In the genomic region with DNA sequence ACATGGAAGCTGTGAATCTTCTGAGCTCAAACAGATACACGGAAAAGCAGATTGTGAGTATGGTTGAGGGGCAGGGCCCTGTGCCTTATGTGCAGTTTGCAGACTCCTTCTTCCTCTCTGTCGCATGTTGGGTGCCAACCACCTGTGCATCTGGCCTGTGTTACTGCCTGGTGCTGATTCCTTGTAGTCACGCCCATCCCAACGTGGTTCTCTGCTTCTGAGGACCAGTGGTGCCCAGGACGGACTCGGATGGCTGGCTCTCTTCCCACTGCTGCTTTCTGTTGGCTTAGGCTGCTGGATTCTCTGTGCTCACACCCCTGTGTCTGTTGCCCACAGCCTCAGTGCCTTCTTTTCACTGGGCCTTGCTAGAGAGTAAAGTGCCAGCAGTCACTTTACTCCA, we compare ENCODE assay signal across 26 mouse cellular contexts. TPM values are rescaled to one million over a fixed set of nuclear protein-coding genes. Genes with fewer than 3 reads are reported as not detected.
DNase-seq lines count a peak whose midpoint lies in the region; ATAC-seq lines count a peak whose summit lies in the region.
"Had no signal": no experiment of that assay in that cellular context is flagged by ENCODE, and none has a peak within 500 bp of the region (broad histone marks: within the 10 kb centered on the region; RNA-seq: fewer than 3 reads in every experiment).

No protein-coding gene starts in this region.

- DNase-seq in cerebellum, adult 9-10 months, result peak; percentile 40
- no peak for DNase-seq in cerebellum, adult 8-10 months
- no peak for DNase-seq in limb, embryonic 10.5 days (ENCODE audit: low spot score)
- DNase-seq in brain, adult 2 months (ENCODE audit: low read depth, low spot score), result peak; percentile 39
- peak; percentile 26 to 51 for DNase-seq in cerebellum, postnatal 25 days
- no peak for DNase-seq in left cerebral cortex, adult 9 months (ENCODE audit: low spot score in 2 of 2)
- DNase-seq: adrenal gland, postnatal 25 days; heart, postnatal 14 days; kidney, adult 9 months; kidney, postnatal 10 days; layer of hippocampus, postnatal 36 days; liver, postnatal 0 days; lung, postnatal 36 days; spleen, adult 18-20 months; thymus, adult 18-20 months; thymus, postnatal 25 days had no signal

- H3K4me2 ChIP-seq in limb, embryonic 12.5 days, result no peak overlapping the region
- H3K4me2 ChIP-seq: embryonic facial prominence, embryonic 13.5 days; hindbrain, embryonic 15.5 days; liver, embryonic 12.5 days; midbrain, embryonic 13.5 days; neural tube, embryonic 15.5 days had no signal

- WGBS in limb, embryonic 12.5 days, result 89% methylated on average over 6 of the region's 6 CpGs
- WGBS in limb, embryonic 10.5 days, result 95% methylated on average over 6 of the region's 6 CpGs

- no peaks in the 10 kb centered on the region for H3K27me3 ChIP-seq in limb, embryonic 12.5 days
- no peaks in the 10 kb centered on the region for H3K27me3 ChIP-seq in limb, embryonic 10.5 days (ENCODE audit: low read depth, poor library complexity, severe bottlenecking)
- H3K27me3 ChIP-seq: embryonic facial prominence, embryonic 13.5 days; hindbrain, embryonic 15.5 days; liver, embryonic 12.5 days; midbrain, embryonic 13.5 days; neural tube, embryonic 15.5 days had no signal

- H3K4me3 ChIP-seq in limb, embryonic 12.5 days (replicated peaks), result no peak overlapping the region
- no peak overlapping the region for H3K4me3 ChIP-seq in limb, embryonic 10.5 days
- H3K4me3 ChIP-seq: embryonic facial prominence, embryonic 13.5 days; hindbrain, embryonic 10.5 days; hindbrain, embryonic 15.5 days; liver, embryonic 12.5 days; midbrain, embryonic 13.5 days; neural tube, embryonic 15.5 days had no signal

- peaks cover 77% of the 10 kb centered on the region for H3K36me3 ChIP-seq in limb, embryonic 12.5 days
- peaks cover 82% of the 10 kb centered on the region for H3K36me3 ChIP-seq in limb, embryonic 10.5 days

- no peaks in the 10 kb centered on the region for H3K9me3 ChIP-seq in limb, embryonic 12.5 days
- no peaks in the 10 kb centered on the region for H3K9me3 ChIP-seq in limb, embryonic 10.5 days (replicated peaks)
- H3K9me3 ChIP-seq: embryonic facial prominence, embryonic 13.5 days; hindbrain, embryonic 10.5 days; hindbrain, embryonic 15.5 days; liver, embryonic 12.5 days; midbrain, embryonic 13.5 days; neural tube, embryonic 15.5 days had no signal

- ATAC-seq in limb, embryonic 12.5 days (ENCODE audit: insufficient number of reproducible peaks, insufficient read depth, low FRiP score, low TSS enrichment, low read depth), result no peak
- ATAC-seq: forebrain, embryonic 16.5 days; intestine, embryonic 16.5 days; liver, embryonic 12.5 days; liver, postnatal 0 days; midbrain, embryonic 13.5 days had no signal

- H3K27ac ChIP-seq in limb, embryonic 12.5 days, result no peak overlapping the region
- H3K27ac ChIP-seq in limb, embryonic 10.5 days, result no peak overlapping the region
- H3K27ac ChIP-seq: embryonic facial prominence, embryonic 13.5 days; hindbrain, embryonic 10.5 days; hindbrain, embryonic 15.5 days; liver, embryonic 12.5 days; midbrain, embryonic 13.5 days; neural tube, embryonic 15.5 days; stomach, postnatal 0 days had no signal

- 0 out of 2 replicates have a peak overlapping the region, but pooled peaks have one; percentile 12 for H3K9ac ChIP-seq in limb, embryonic 12.5 days (replicated peaks)
- H3K9ac ChIP-seq: embryonic facial prominence, embryonic 13.5 days; hindbrain, embryonic 15.5 days; liver, embryonic 12.5 days; liver, postnatal 0 days; midbrain, embryonic 13.5 days; neural tube, embryonic 15.5 days had no signal

- H3K4me1 ChIP-seq in limb, embryonic 12.5 days (replicated peaks), result no peaks in the 10 kb centered on the region
- no peaks in the 10 kb centered on the region for H3K4me1 ChIP-seq in limb, embryonic 10.5 days
- H3K4me1 ChIP-seq: embryonic facial prominence, embryonic 13.5 days; hindbrain, embryonic 10.5 days; hindbrain, embryonic 15.5 days; midbrain, embryonic 13.5 days; neural tube, embryonic 15.5 days had no signal

RNA-seq across cellular contexts. Expression of a gene that starts 35.6 kb away (rescaled TPM):
- polyA plus RNA-seq in limb, embryonic 12.5 days (2016; fragmentation: Nextera tagmentation; extraction: Ambion mirVana), result 93.3 and 94.1 TPM in 2 replicates
- 84.6 and 92.5 TPM in 2 replicates for polyA plus RNA-seq in limb, embryonic 10.5 days (2016; fragmentation: Nextera tagmentation; extraction: Ambion mirVana)

RNA-seq across cellular contexts. Expression of a gene that starts 57.6 kb away (rescaled TPM):
- polyA plus RNA-seq in limb, embryonic 12.5 days (2016; fragmentation: Nextera tagmentation; extraction: Ambion mirVana), result 0.18 TPM in 2 replicates
- polyA plus RNA-seq in limb, embryonic 10.5 days (2016; fragmentation: Nextera tagmentation; extraction: Ambion mirVana), result 0.14 and 0.15 TPM in 2 replicates

RNA-seq across cellular contexts. Expression of a gene that starts 57.9 kb away (rescaled TPM):
- 27.5 and 28.0 TPM in 2 replicates for polyA plus RNA-seq in limb, embryonic 12.5 days (2016; fragmentation: Nextera tagmentation; extraction: Ambion mirVana)
- polyA plus RNA-seq in limb, embryonic 10.5 days (2016; fragmentation: Nextera tagmentation; extraction: Ambion mirVana), result 26.7 and 27.3 TPM in 2 replicates

Comparison
In these comparisons a context has a peak if more than half of its experiments do, and no peak if none do; other contexts are left out.
1. DNase-seq: peak in cerebellum, adult 9-10 months (single experiment), brain, adult 2 months (single experiment) and cerebellum, postnatal 25 days (2 of 2); none in cerebellum, adult 8-10 months (single experiment), limb, embryonic 10.5 days (single experiment) and left cerebral cortex, adult 9 months (0 of 2).